Mouse (Mus musculus): Measurements from ENCODE around the gene Afdn. TPM values are rescaled to one million over a fixed set of nuclear protein-coding genes. Genes with fewer than 3 reads are reported as not detected.
A peak's percentile ranks its signal among the peaks of the same experiment; 100 is the strongest.

Gene Afdn
- polyA plus RNA-seq, 1 experiment from 2014 or later: 116 TPM

- no peak for DNase-seq (ENCODE audit: low spot score)
- H3K4me1 ChIP-seq (replicated peaks; ENCODE audit: control insufficient read depth, insufficient read depth): no peaks in the 10 kb centered on the region
- H3K27ac ChIP-seq (replicated peaks): no peak overlapping the region
- H3K9me3 ChIP-seq (ENCODE audit: control insufficient read depth, low read length): no peaks in the 10 kb centered on the region
- no peak for ATAC-seq (ENCODE audit: low FRiP score, low TSS enrichment)
- no peak overlapping the region for H3K4me2 ChIP-seq (replicated peaks; ENCODE audit: low read depth)
- 57% methylated on average over 6 of the region's 6 CpGs for WGBS
- H3K4me3 ChIP-seq (ENCODE audit: low read depth, low read length): no peak overlapping the region
- TF ChIP-seq CTCF (IDR thresholded peaks at IDR 0.05; ENCODE audit: low read depth): no peak
- no peak for TF ChIP-seq EP300 (optimal IDR thresholded peaks at IDR 0.05)
- H3K27me3 ChIP-seq (ENCODE audit: control insufficient read depth, insufficient read depth, low read length): no peaks in the 10 kb centered on the region
- no peaks in the 10 kb centered on the region for H3K36me3 ChIP-seq (ENCODE audit: control insufficient read depth, insufficient read depth, low read length)
- no peak overlapping the region for H3K9ac ChIP-seq (ENCODE audit: low read length)
Measured at GRCm38 (mm10) chr17:13754940-13755339, 5.4 kb upstream of the Afdn start.

GRCm38 (mm10) chr17:13758586-13758985, 1.8 kb upstream of the Afdn start:
- H3K4me2 ChIP-seq (replicated peaks; ENCODE audit: low read depth): peak overlapping the region; percentile 97
- no peaks in the 10 kb centered on the region for H3K4me1 ChIP-seq (replicated peaks; ENCODE audit: control insufficient read depth, insufficient read depth)
- WGBS: 61% methylated on average over 7 of the region's 7 CpGs
- peak overlapping the region; percentile 96 for H3K27ac ChIP-seq (replicated peaks)
- no peaks in the 10 kb centered on the region for H3K36me3 ChIP-seq (ENCODE audit: control insufficient read depth, insufficient read depth, low read length)
- H3K9me3 ChIP-seq (ENCODE audit: control insufficient read depth, low read length): no peaks in the 10 kb centered on the region
- ATAC-seq (ENCODE audit: low FRiP score, low TSS enrichment): no peak
- H3K27me3 ChIP-seq (ENCODE audit: control insufficient read depth, insufficient read depth, low read length): no peaks in the 10 kb centered on the region
- H3K9ac ChIP-seq (ENCODE audit: low read length): peak overlapping the region; percentile 90; the same call in 1 of the 2 replicates
- peak; percentile 29 for DNase-seq (ENCODE audit: low spot score)
- H3K4me3 ChIP-seq (ENCODE audit: low read depth, low read length): no peak overlapping the region
- TF ChIP-seq CTCF (IDR thresholded peaks at IDR 0.05; ENCODE audit: low read depth) (no peak), EP300 (optimal IDR thresholded peaks at IDR 0.05) (no peak)

DNA sequence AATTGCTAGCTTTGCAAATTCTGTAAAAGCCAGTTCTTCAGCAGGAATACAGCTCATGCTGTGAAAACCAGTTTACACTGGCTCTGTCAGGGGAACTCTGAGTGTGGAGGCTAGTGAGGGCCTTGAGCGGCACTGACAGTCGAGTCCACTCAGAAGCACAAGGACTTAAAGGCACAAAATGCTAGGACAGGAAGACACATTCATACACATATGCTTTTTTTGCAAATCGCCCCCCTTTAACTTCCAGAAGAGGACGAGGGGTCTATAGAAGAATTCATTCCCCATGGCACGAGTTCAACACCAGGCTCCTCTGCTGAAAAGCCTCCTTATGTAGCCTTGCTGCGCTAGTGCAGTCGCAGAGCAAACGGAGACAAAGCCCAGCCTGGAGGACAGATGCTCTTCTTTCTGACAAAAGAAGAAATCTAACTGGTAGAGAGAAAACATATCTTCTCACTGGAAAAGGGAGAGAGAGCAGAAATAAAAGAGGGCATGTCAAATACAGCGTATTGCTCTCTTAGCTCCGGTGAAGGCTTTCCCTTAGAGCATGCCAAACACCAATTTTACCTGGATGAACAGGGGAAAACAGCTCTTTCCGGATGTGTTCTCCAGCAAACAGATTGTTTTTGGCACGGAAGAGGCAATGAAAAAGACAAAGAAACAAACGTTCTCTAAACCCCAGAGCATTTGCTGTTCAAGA, 1.0 kb upstream of the Afdn start:
- H3K4me1 ChIP-seq (replicated peaks; ENCODE audit: control insufficient read depth, insufficient read depth): no peaks in the 10 kb centered on the region
- TF ChIP-seq EP300 (optimal IDR thresholded peaks at IDR 0.05) (no peak), CTCF (IDR thresholded peaks at IDR 0.05; ENCODE audit: low read depth) (no peak)
- peak overlapping the region; percentile 97 for H3K4me2 ChIP-seq (replicated peaks; ENCODE audit: low read depth)
- H3K9me3 ChIP-seq (ENCODE audit: control insufficient read depth, low read length): no peaks in the 10 kb centered on the region
- ATAC-seq (ENCODE audit: low FRiP score, low TSS enrichment) (no peak), DNase-seq (ENCODE audit: low spot score) (no peak)
- WGBS: 24% methylated on average over 13 of the region's 13 CpGs
- no peaks in the 10 kb centered on the region for H3K36me3 ChIP-seq (ENCODE audit: control insufficient read depth, insufficient read depth, low read length)
- peak overlapping the region; percentile 96 for H3K27ac ChIP-seq (replicated peaks)
- H3K4me3 ChIP-seq (ENCODE audit: low read depth, low read length): peak overlapping the region; percentile 81
- peak overlapping the region; percentile 90 for H3K9ac ChIP-seq (ENCODE audit: low read length)
- no peaks in the 10 kb centered on the region for H3K27me3 ChIP-seq (ENCODE audit: control insufficient read depth, insufficient read depth, low read length)

DNA sequence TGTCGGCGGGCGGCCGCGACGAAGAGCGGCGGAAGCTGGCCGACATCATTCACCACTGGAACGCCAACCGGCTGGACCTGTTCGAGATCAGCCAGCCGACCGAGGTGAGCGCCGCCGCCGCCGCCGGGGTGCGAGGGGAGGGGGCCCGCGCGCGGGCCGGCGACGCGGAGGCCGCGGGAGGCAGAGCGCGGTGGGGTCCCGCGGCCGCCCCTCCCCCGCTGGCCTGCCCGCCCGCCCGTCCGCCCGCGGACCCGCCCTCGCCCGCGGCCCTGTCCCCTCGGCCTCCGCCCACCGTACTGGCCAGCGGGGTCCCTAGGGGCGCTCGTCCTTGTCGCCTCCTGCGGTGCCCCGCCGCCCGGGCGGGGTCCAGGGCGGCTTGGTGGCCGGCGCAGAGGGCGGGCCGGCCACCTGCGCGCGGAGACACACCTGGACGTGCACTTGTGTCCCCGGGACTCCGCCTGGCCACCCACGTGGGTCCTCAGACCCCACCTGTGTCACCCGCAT, 388 bp downstream of the Afdn start:
- Histone ChIP-seq H3K36me3 (ENCODE audit: control insufficient read depth, insufficient read depth, low read length) (no peaks in the 10 kb centered on the region), H3K9ac (ENCODE audit: low read length) (peak overlapping the region; percentile 90), H3K4me2 (replicated peaks; ENCODE audit: low read depth) (peak overlapping the region; percentile 97), H3K27ac (replicated peaks) (peak overlapping the region; percentile 96), H3K4me3 (ENCODE audit: low read depth, low read length) (peak overlapping the region; percentile 81), H3K4me1 (replicated peaks; ENCODE audit: control insufficient read depth, insufficient read depth) (no peaks in the 10 kb centered on the region), H3K9me3 (ENCODE audit: control insufficient read depth, low read length) (no peaks in the 10 kb centered on the region), H3K27me3 (ENCODE audit: control insufficient read depth, insufficient read depth, low read length) (no peaks in the 10 kb centered on the region)
- WGBS: under 1% methylated on average over 44 of the region's 72 CpGs
- DNase-seq (ENCODE audit: low spot score) (no peak), ATAC-seq (ENCODE audit: low FRiP score, low TSS enrichment) (peak; percentile 40)
- no peak for TF ChIP-seq EP300 (optimal IDR thresholded peaks at IDR 0.05)
- no peak for TF ChIP-seq CTCF (IDR thresholded peaks at IDR 0.05; ENCODE audit: low read depth)

- ATAC-seq (ENCODE audit: low FRiP score, low TSS enrichment): peak; percentile 5; the same call in 1 of the 2 replicates
- H3K4me1 ChIP-seq (replicated peaks; ENCODE audit: control insufficient read depth, insufficient read depth): no peaks in the 10 kb centered on the region
Measured at GRCm38 (mm10) chr17:13761179-13761913, 1.0 kb downstream of the Afdn start, which contains the start of gene Tcte2. Gene Tcte2 (minus strand): TSS chr17:13761825.

More at GRCm38 (mm10) chr17:13761179-13761913, 1.0 kb downstream of the Afdn start, which contains the start of gene Tcte2:
- DNase-seq (ENCODE audit: low spot score): peak; percentile 63
- Histone ChIP-seq H3K4me3 (ENCODE audit: low read depth, low read length) (peak within 1 kb of the TSS; percentile 81), H3K36me3 (ENCODE audit: control insufficient read depth, insufficient read depth, low read length) (no peaks in the 10 kb centered on the region), H3K9ac (ENCODE audit: low read length) (peak within 1 kb of the TSS; percentile 90), H3K9me3 (ENCODE audit: control insufficient read depth, low read length) (no peaks in the 10 kb centered on the region), H3K4me2 (replicated peaks; ENCODE audit: low read depth) (peak within 1 kb of the TSS; percentile 97), H3K27me3 (ENCODE audit: control insufficient read depth, insufficient read depth, low read length) (no peaks in the 10 kb centered on the region), H3K27ac (replicated peaks) (peak within 1 kb of the TSS; percentile 96)
- TF ChIP-seq EP300 (optimal IDR thresholded peaks at IDR 0.05): no peak
- TF ChIP-seq CTCF (IDR thresholded peaks at IDR 0.05; ENCODE audit: low read depth): no peak
- 1% methylated on average over 72 of the region's 74 CpGs for WGBS
